Mouse (Mus musculus) cerebellum, postnatal 10 days (tissue): ENCODE data around the gene Rab11fip4.

ENCODE experiments used
- DNase-seq, 2 experiments: peaks; one replicate each; pipeline ENCODE4 v3.0.0; 2021; ENCODE audit warnings: mixed read lengths in 2 of 2

Gene Rab11fip4

GRCm38 (mm10) chr11:79746552-79747102 lies 155.6 kb downstream of the Rab11fip4 start:
- no peak for DNase-seq
